Mouse (Mus musculus) left cerebral cortex, postnatal 36 days (tissue): Measurements from ENCODE around the gene Map3k7. TPM values are rescaled to one million over a fixed set of nuclear protein-coding genes. Genes with fewer than 3 reads are reported as not detected.
"Not testable (repeated sequence)": the region's sequence is repeated elsewhere in the genome, so short reads cannot be mapped to it uniquely, and the experiment has no call there.

Experiments used
- DNase-seq, 2 experiments: peaks; one replicate each; pipeline ENCODE4 v3.0.0; 2021 to 2022; ENCODE audit warnings: low spot score in 2 of 2, mixed read lengths in 1 of 2
- intact Hi-C: fragments of 180-260 bp; cut with DNase I; formaldehyde crosslinking; loops from one replicate; pipeline ENCODE4 v1.15.1; 2025
- total RNA-seq, 2 experiments: library from RNA; stranded (reverse); gene quantifications; 2 replicates each; pipeline ENCODE4 v1.2.3; 2021

Map3k7 gene
- total RNA-seq, 2 experiments from 2014 or later: 39.2 to 43.4 TPM

GRCm38 (mm10) chr4:31975260-31975950, 11.5 kb downstream of the Map3k7 start:
- intact Hi-C loops: no loop called here

GRCm38 (mm10) chr4:31981863-31982262, 18.0 kb downstream of the Map3k7 start:
- no peak for DNase-seq
- intact Hi-C loops: no loop called here

More at GRCm38 (mm10) chr4:31975260-31975950, 11.5 kb downstream of the Map3k7 start:
- DNase-seq: no peak

GRCm38 (mm10) chr4:31993386-31993785, 29.5 kb downstream of the Map3k7 start:
- DNase-seq: no peak
- intact Hi-C loops: no loop called here

DNA sequence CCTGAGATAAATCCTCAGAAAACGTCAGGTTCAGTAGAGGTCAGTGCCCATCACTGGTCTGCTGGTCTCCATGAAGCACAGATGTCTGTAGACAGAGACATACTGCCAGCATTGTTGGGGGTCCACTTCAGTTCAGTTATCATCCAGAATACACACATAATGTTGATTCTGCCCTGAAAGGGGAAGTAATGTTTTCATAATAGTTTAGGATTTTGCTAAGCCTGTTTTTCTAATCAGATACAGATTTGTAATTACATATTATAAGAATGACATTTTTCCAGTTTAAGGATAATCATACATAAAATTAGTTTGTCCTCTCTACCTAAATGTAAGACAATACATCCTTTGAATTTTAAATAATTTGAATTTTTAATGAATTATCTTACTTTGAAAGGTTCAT, 30.0 kb downstream of the Map3k7 start:
- intact Hi-C loops: no loop called here
- DNase-seq: no peak

DNA sequence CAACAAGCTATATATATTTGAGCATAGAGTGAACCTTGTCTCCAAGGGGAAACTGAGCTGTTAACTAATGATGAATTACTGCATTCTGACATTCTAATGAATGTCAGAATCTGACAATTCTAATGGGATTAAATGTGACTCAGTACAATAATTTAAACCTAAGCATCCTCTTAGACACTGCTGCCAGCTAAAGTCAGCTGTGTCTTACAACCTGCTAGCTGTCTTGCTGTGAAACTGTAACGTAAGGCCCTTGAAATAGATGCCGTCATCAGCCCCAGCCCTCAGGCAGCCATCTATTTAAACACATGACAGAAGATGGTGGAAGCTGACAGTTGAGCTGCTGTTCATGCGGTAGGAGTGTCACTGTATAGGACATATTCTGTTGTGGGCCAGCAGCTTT, 37.6 kb downstream of the Map3k7 start:
- DNase-seq: no peak
- intact Hi-C loops: no loop called here

GRCm38 (mm10) chr4:32004773-32005591, 41.1 kb downstream of the Map3k7 start:
- intact Hi-C loops: no loop called here
- DNase-seq: no peak

DNA sequence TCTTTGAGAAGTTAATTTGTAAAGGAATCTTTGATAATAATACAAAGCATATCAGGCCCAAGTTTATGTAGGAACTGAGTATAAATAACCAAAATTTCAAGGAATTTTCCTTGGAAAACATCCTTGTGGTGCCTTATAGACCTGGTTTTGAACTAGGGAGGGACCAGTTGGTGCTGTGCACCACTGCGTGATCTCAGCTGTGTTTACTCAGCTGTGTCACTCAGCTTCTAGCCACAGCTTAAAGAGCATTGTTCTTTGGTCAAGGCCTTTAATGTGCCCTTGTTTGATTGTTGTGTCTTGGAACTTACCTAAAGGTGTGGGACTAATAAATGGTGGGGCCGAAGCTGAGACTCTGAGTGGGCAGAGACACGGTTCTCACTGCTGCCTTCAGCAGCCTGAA, 43.3 kb downstream of the Map3k7 start:
- no peak for DNase-seq
- intact Hi-C loops: no loop called here

- intact Hi-C loops: no loop called here
- no peak for DNase-seq
Measured at GRCm38 (mm10) chr4:32008095-32008494, 44.2 kb downstream of the Map3k7 start.

DNA sequence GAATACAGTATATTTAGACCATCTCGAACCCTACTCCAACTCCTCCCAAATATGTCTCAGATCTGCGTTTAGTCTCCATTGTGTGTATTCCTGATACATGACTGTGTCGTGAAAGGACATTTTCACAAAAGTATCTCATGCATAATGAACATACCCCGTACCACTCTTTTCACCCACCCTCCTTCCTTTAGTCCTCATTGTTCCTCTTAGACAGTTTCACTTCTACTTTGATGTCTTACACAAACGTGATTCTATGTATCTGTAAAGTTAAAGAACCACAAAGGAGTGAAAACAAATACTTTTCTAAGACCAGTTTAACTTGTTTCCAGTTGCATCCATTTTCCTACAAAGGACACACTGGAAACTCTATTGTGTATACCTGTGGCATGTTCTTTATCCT, 46.9 kb downstream of the Map3k7 start:
- intact Hi-C loops: no loop called here
- no peak for DNase-seq

- intact Hi-C loops: no loop called here
- DNase-seq: no peak
Measured at GRCm38 (mm10) chr4:32011218-32011973, 47.5 kb downstream of the Map3k7 start.

DNA sequence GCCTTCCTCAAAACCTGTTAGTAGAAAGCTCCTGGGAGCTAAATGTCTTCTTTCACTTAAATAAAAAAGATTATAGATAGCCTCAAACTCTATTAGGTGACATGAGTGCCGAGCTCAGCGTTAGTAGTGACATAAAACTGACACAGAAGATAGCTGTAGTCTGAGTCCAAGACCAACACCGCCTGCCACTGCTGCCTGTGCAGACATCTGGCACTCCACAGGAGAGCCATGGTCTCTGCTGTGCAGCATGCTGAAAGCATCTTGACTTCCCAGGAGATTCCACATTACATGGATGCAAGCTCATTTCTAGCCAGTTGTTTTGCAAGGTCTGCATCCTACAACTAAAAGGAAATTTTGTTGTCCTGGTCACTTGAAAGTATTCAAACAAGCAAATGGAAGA, 57.2 kb downstream of the Map3k7 start:
- intact Hi-C loops: no loop called here
- no peak for DNase-seq

GRCm38 (mm10) chr4:32022321-32022720, 58.4 kb downstream of the Map3k7 start:
- DNase-seq: no peak
- intact Hi-C loops: no loop called here

DNA sequence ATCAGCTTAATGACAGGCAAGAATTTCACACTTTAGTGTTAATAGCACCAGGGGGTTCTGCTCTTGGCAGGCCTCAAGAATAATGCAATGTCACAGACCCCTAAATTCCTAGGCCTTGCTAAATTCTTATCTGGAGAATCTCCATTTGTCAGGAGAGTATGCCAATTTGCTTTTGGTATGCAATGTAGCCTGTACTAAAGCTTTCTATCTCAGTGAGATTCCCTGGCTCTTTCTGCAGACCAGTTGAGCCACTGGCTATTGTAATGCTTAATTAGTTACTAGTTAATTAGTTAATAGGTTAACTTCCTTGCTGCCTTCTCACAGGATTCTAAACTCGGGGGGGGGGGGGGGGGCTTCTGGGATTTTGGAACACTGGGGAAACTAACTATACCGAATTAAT, 60.3 kb downstream of the Map3k7 start:
- intact Hi-C loops: not testable (repeated sequence)

DNA sequence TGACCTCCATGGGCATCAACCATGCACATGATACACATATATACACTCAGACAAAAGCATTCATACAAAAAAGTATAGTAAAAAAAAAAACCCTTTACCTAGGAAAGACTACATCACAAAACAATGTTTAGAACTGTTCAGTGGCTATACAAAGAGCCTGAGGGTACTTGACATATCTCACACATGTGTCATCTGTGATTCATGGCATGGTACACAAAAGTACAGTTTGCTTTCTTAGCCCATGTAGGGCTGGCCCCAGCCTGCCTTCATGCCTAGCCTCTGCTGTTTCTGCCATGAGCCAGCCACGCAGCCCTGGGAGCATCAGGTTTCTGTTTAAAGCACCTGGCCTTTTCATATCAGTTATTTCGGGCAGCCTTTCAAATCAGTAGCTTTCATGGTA, 61.2 kb downstream of the Map3k7 start:
- intact Hi-C loops: no loop called here
- DNase-seq: no peak

More for the DNA sequence above, 60.3 kb downstream of the Map3k7 start:
- not testable (repeated sequence) for DNase-seq

- intact Hi-C loops: no loop called here
- DNase-seq: no peak
Measured at GRCm38 (mm10) chr4:32027094-32027493, 63.2 kb downstream of the Map3k7 start.

DNA sequence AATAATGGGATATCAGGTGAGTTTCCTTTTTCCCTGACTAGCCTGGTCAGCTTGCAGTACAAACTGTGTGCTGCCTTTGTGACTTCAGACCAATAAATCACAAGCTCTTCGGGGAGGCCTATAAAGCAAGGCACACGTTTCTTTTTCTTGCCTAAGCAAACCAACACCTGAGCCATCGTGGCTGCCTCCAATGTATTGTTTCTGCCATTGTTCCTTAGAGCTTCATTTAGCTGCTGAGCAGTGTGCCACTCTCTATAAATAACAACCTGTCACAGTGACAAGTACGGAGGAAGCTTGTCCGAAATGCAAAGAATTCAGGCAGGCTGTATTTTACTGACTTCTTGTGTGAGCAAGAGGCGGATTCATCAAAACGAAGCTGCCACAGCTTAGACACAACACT, 73.4 kb downstream of the Map3k7 start:
- intact Hi-C loops: no loop called here
- DNase-seq: no peak

DNA sequence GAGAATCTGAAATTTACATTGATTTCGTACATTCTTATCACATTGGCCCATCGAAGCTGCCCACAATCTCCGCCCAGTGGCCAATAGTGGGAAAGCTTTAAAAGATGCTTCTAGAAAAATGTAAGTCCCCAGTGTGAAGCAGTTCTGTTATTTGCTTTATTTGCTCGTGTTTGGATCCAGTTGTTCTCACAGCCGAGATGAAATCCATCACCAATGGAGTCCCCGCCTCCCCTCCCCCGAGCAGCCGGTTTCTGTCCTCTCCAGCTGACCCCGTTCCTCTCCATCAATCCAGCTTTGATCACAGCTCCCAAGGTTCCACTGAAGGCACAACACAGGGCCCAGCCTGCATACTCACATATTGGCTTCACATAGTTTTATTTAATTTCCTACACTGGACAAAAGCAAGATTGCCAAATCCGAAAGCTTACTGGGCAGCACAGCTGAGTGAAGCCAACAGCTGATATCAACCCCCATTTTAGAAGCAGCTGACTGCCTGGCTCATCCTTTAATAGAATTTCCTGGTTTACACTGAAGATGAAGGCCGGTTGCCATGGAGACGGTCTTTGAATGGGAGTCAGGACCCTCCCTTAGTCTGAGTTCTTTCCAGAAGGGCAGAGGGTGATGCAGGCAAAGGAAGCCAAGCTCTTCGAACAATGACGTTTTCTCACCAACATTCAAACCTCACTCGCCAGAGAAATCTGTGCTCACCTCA, 78.0 kb downstream of the Map3k7 start:
- intact Hi-C loops: no loop called here
- no peak for DNase-seq

DNA sequence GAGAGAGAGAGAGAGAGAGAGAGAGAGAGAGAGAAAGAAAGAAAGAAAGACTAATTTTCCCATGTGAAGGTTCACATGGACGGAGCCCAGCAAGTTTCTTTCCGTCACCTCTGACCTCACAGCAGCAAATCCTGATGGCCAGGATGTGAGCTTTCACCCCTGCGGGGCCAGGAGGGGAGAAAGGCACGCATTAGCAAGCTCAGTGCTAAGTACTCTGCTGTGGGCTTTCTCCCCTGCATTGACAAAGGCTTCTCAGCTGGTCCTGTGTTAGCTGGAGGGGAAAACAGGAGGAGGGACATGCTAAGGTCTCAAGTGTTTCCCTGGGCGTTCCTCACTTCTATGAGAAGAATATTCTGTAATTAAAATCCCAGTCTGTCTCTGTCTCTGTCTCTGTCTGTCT, 81.3 kb downstream of the Map3k7 start:
- no peak for DNase-seq
- intact Hi-C loops: no loop called here

DNA sequence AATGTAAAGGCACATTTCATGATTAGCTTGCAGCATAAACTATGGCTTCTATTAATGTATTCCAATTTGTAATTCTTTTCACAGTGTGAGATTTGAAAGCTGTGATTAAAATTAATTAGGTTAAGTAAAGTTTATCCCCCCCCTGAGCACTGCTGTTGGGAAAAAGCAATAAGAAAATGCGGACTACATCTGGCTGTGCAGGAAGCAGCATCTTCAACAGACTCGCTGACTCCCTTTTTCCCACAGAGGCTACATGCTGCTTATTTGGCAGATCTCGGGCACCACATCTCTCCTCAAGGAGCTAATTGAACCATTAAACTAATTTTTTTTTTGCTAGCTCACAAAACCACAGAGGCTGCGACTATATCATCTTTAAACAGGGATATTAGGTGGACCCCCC, 85.9 kb downstream of the Map3k7 start:
- DNase-seq: no peak
- intact Hi-C loops: loop anchor here (10.0 kb wide), 1 partner anchor 485 kb away; no protein-coding TSS in a partner anchor

- DNase-seq: no peak
- intact Hi-C loops: loop anchor here (10.0 kb wide), 1 partner anchor 482 kb away; no protein-coding TSS in a partner anchor
Measured at GRCm38 (mm10) chr4:32053171-32053570, 89.3 kb downstream of the Map3k7 start.
